Mouse (Mus musculus) bone marrow, adult 2 months (tissue): ENCODE measurements around the gene Phf13.

Experiments
- CTCF ChIP-seq: fragments of 200-500 bp; IDR thresholded peaks from 2 replicates; pipeline ENCODE4 v1.5.1; 2011; ENCODE audit warnings: low read length, control low read depth; ENCODE audit not compliant: control insufficient read depth, insufficient read depth
- POLR2A ChIP-seq: fragments of 200-500 bp; IDR thresholded peaks from 2 replicates; pipeline ENCODE4 v1.6.1; 2011; ENCODE audit warnings: low read depth, mild to moderate bottlenecking, control low read depth, low read length, borderline replicate concordance; ENCODE audit not compliant: control insufficient read depth

DNA sequence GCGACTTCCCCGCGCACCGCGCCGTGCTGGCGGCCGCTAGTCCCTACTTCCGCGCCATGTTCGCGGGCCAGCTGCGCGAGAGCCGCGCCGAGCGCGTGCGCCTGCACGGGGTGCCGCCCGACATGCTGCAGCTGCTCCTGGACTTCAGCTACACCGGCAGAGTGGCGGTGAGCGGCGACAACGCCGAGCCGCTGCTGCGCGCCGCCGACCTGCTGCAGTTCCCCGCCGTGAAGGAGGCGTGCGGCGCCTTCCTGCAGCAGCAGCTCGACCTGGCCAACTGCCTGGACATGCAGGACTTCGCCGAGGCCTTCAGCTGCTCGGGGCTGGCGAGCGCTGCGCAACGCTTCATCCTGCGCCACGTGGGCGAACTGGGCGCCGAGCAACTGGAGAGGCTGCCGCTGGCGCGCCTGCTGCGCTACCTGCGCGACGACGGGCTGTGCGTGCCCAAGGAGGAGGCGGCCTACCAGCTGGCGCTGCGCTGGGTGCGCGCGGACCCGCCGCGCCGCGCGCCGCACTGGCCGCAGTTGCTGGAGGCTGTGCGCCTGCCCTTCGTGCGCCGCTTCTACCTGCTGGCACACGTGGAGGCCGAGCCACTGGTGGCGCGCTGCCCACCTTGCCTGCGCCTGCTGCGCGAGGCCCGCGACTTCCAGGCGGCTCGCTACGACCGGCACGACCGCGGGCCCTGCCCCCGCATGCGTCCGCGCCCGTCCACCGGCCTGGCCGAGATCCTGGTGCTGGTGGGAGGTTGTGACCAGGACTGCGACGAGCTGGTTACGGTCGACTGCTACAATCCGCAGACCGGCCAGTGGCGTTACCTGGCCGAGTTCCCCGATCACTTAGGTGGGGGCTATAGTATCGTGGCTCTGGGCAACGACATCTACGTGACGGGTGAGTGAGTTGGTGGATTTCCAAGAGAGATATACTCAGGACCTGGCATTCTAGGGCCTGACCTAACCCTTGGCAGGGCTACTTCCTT, 13.3 kb upstream of the Phf13 start:
- TF ChIP-seq POLR2A (no peak), CTCF (no peak)
